Mouse (Mus musculus) heart, postnatal 25 days (tissue): ENCODE data around the gene Lrmda. TPM values are rescaled to one million over a fixed set of nuclear protein-coding genes. Genes with fewer than 3 reads are reported as not detected.

Experiments
- DNase-seq: peaks from one replicate; pipeline ENCODE4 v3.0.0; 2022; ENCODE audit warnings: low spot score
- intact Hi-C: fragments of 180-260 bp; cut with DNase I; formaldehyde crosslinking; loops from one replicate; pipeline ENCODE4 v1.15.1; 2025
- total RNA-seq, 2 experiments: library from RNA; stranded (reverse); gene quantifications; 2 replicates each; pipeline ENCODE4 v1.2.3; 2021

The Lrmda gene
- total RNA-seq, 2 experiments from 2014 or later = 0.83 to 1.8 TPM

- intact Hi-C loops = no loop called here
- DNase-seq = no peak
Measured at GRCm38 (mm10) chr14:22083931-22084330, 64.4 kb downstream of the Lrmda start.

- no peak for DNase-seq
- intact Hi-C loops = no loop called here
Measured at GRCm38 (mm10) chr14:22085411-22085810, 65.9 kb downstream of the Lrmda start.

- no peak for DNase-seq
- intact Hi-C loops = no loop called here
Measured at GRCm38 (mm10) chr14:22088604-22089003, 69.1 kb downstream of the Lrmda start.

- DNase-seq = no peak
- intact Hi-C loops = no loop called here
Measured at GRCm38 (mm10) chr14:22089331-22089730, 69.8 kb downstream of the Lrmda start.

- intact Hi-C loops = no loop called here
- DNase-seq = no peak
Measured at GRCm38 (mm10) chr14:22089866-22090470, 70.5 kb downstream of the Lrmda start.

GRCm38 (mm10) chr14:22090778-22091211 lies 71.3 kb downstream of the Lrmda start:
- intact Hi-C loops = no loop called here
- no peak for DNase-seq

- intact Hi-C loops = no loop called here
- no peak for DNase-seq
Measured at GRCm38 (mm10) chr14:22091306-22091705, 71.8 kb downstream of the Lrmda start.

- intact Hi-C loops = no loop called here
- no peak for DNase-seq
Measured at GRCm38 (mm10) chr14:22093124-22093523, 73.6 kb downstream of the Lrmda start.

- intact Hi-C loops = loop anchor here (5.0 kb wide), 1 partner anchor 120 kb away; no protein-coding TSS in a partner anchor
- no peak for DNase-seq
Measured at GRCm38 (mm10) chr14:22101961-22102805, 82.7 kb downstream of the Lrmda start.

GRCm38 (mm10) chr14:22105855-22106254 lies 86.3 kb downstream of the Lrmda start:
- intact Hi-C loops = no loop called here
- DNase-seq = no peak

GRCm38 (mm10) chr14:22106777-22107176 lies 87.3 kb downstream of the Lrmda start:
- no peak for DNase-seq
- intact Hi-C loops = no loop called here

GRCm38 (mm10) chr14:22109423-22109822 lies 89.9 kb downstream of the Lrmda start:
- intact Hi-C loops = no loop called here

GRCm38 (mm10) chr14:22113463-22114361 lies 94.2 kb downstream of the Lrmda start:
- intact Hi-C loops = no loop called here
- no peak for DNase-seq

More at GRCm38 (mm10) chr14:22109423-22109822, 89.9 kb downstream of the Lrmda start:
- no peak for DNase-seq

GRCm38 (mm10) chr14:22114651-22115351 lies 95.3 kb downstream of the Lrmda start:
- no peak for DNase-seq
- intact Hi-C loops = no loop called here

- intact Hi-C loops = no loop called here
- no peak for DNase-seq
Measured at GRCm38 (mm10) chr14:22118096-22118495, 98.6 kb downstream of the Lrmda start.

GRCm38 (mm10) chr14:22118512-22118911 lies 99.0 kb downstream of the Lrmda start:
- DNase-seq = no peak
- intact Hi-C loops = no loop called here

- intact Hi-C loops = no loop called here
- DNase-seq = no peak
Measured at GRCm38 (mm10) chr14:22126276-22126675, 106.8 kb downstream of the Lrmda start.

GRCm38 (mm10) chr14:22126859-22127258 lies 107.3 kb downstream of the Lrmda start:
- intact Hi-C loops = no loop called here
- no peak for DNase-seq

GRCm38 (mm10) chr14:22130950-22131585 lies 111.6 kb downstream of the Lrmda start:
- no peak for DNase-seq
- intact Hi-C loops = no loop called here
